Mouse (Mus musculus) lung, adult 2 months (tissue): ENCODE results near the gene Slit3.

Source experiments
- CTCF ChIP-seq: fragments of 200-500 bp; IDR thresholded peaks from 2 replicates; pipeline ENCODE4 v1.5.1; 2011; ENCODE audit warnings: mild to moderate bottlenecking, low read length, control low read depth; ENCODE audit not compliant: insufficient read depth
- POLR2A ChIP-seq: fragments of 200-500 bp; IDR thresholded peaks from 2 replicates; pipeline ENCODE4 v1.6.1; 2011; ENCODE audit warnings: low read depth, mild to moderate bottlenecking, control low read depth, low read length, borderline replicate concordance; ENCODE audit errors: extremely low read depth

- TF ChIP-seq POLR2A (no peak), CTCF (no peak)
Observed at GRCm38 (mm10) chr11:35087454-35087853, 33.6 kb upstream of the Slit3 start.
